ENCODE assay signal across 8 mouse cellular contexts in genomic region chr11:98021565-98022252, GRCm38 (mm10). TPM values are rescaled to one million over a fixed set of nuclear protein-coding genes. Genes with fewer than 3 reads are reported as not detected.
DNase-seq lines count a peak whose midpoint lies in the region; ATAC-seq lines count a peak whose summit lies in the region.

No protein-coding gene starts in this region.

- H3K9ac ChIP-seq in liver, embryonic 13.5 days: peak overlapping the region; percentile 72

- no peaks in the 10 kb centered on the region for H3K9me3 ChIP-seq in liver, embryonic 13.5 days (replicated peaks)

- no peaks in the 10 kb centered on the region for H3K36me3 ChIP-seq in liver, embryonic 13.5 days

- peaks cover 40% of the 10 kb centered on the region for H3K4me1 ChIP-seq in liver, embryonic 13.5 days (replicated peaks)

- peak overlapping the region; percentile 95 for H3K4me2 ChIP-seq in liver, embryonic 13.5 days

- peak overlapping the region; percentile 65 for H3K4me3 ChIP-seq in liver, embryonic 13.5 days (replicated peaks)

- H3K27ac ChIP-seq in liver, embryonic 13.5 days: no peak overlapping the region

- H3K27me3 ChIP-seq in liver, embryonic 13.5 days: peaks cover 55% of the 10 kb centered on the region

- DNase-seq in layer of hippocampus, postnatal 36 days: peak; percentile 60 to 65
- no peak for DNase-seq in layer of hippocampus, adult 9-11 months
- DNase-seq in MN1 (ENCODE audit: low spot score): peak; percentile 37
- peak; percentile 72 for DNase-seq in cerebellum, adult 9-11 months
- peak; percentile 29 to 45 for DNase-seq in heart, postnatal 14 days
- no peak for DNase-seq in liver, embryonic 13.5 days
- DNase-seq in right cerebral cortex, postnatal 25 days: peak; percentile 62

- WGBS in liver, embryonic 13.5 days (ENCODE audit: insufficient replicate concordance): 12% methylated on average over 34 of the region's 34 CpGs

- intact Hi-C loops in heart, postnatal 14 days (cut with DNase I): loop anchor here (2.0 kb wide), 1 partner anchor 33 kb away; no protein-coding TSS in a partner anchor

- ATAC-seq in liver, embryonic 13.5 days (ENCODE audit: low read depth): no peak
- no peak for ATAC-seq in megakaryocyte-erythroid progenitor cell, adult 5-6 weeks (replicated peaks; ENCODE audit: low FRiP score, low TSS enrichment, poor library complexity, severe bottlenecking)

RNA-seq across cellular contexts. Expression of gene Cacnb1, which starts 1.1 kb away (rescaled TPM):
- total RNA-seq in layer of hippocampus, postnatal 36 days (2021): 100 to 1,000 TPM; 135 TPM
- total RNA-seq in heart, postnatal 14 days (2021): 1 to 10 TPM; 5.5 to 6.9 TPM
- polyA plus RNA-seq in liver, embryonic 13.5 days (2015; fragmentation: Nextera tagmentation; extraction: Ambion mirVana): 0.73 and 0.88 TPM in 2 replicates
- total RNA-seq in megakaryocyte-erythroid progenitor cell, adult 5-6 weeks (2014; fragmentation: Nextera tagmentation): 0.40 and 0.98 TPM in 2 replicates
- total RNA-seq in megakaryocyte-erythroid progenitor cell, adult 5-6 weeks (2017): 0.38 TPM in 1 of 2 replicates, not detected in the other

RNA-seq across cellular contexts. Expression of gene Rpl19, which starts 4.8 kb away (rescaled TPM):
- total RNA-seq in layer of hippocampus, postnatal 36 days (2021): 100 to 1,000 TPM; 586 to 604 TPM
- total RNA-seq in heart, postnatal 14 days (2021): 100 to 1,000 TPM; 538 to 580 TPM
- polyA plus RNA-seq in liver, embryonic 13.5 days (2015; fragmentation: Nextera tagmentation; extraction: Ambion mirVana): 791 and 820 TPM in 2 replicates
- 4,206 and 4,300 TPM in 2 replicates for total RNA-seq in megakaryocyte-erythroid progenitor cell, adult 5-6 weeks (2014; fragmentation: Nextera tagmentation)
- 1,746 and 2,000 TPM in 2 replicates for total RNA-seq in megakaryocyte-erythroid progenitor cell, adult 5-6 weeks (2017)

RNA-seq across cellular contexts. Expression of gene Arl5c, which starts 25.7 kb away (rescaled TPM):
- total RNA-seq in layer of hippocampus, postnatal 36 days (2021): 1 to 10 TPM; 1.0 to 1.1 TPM
- 1 to 10 TPM; 1.6 to 6.2 TPM for total RNA-seq in heart, postnatal 14 days (2021)
- polyA plus RNA-seq in liver, embryonic 13.5 days (2015; fragmentation: Nextera tagmentation; extraction: Ambion mirVana): 10.8 and 12.8 TPM in 2 replicates
- total RNA-seq in megakaryocyte-erythroid progenitor cell, adult 5-6 weeks (2014; fragmentation: Nextera tagmentation): 2.4 and 9.8 TPM in 2 replicates
- 0.50 and 2.7 TPM in 2 replicates for total RNA-seq in megakaryocyte-erythroid progenitor cell, adult 5-6 weeks (2017)

RNA-seq across cellular contexts. Expression of gene Stac2, which starts 31.6 kb away (rescaled TPM):
- total RNA-seq in layer of hippocampus, postnatal 36 days (2021): 10 to 100 TPM; 46.5 to 56.2 TPM
- under 1 TPM; 0.27 to 0.43 TPM for total RNA-seq in heart, postnatal 14 days (2021)
- 0.05 TPM in 1 of 2 replicates, not detected in the other for polyA plus RNA-seq in liver, embryonic 13.5 days (2015; fragmentation: Nextera tagmentation; extraction: Ambion mirVana)
- not detected in 2 replicates for total RNA-seq in megakaryocyte-erythroid progenitor cell, adult 5-6 weeks (2014; fragmentation: Nextera tagmentation)
- total RNA-seq in megakaryocyte-erythroid progenitor cell, adult 5-6 weeks (2017): not detected in 2 replicates

RNA-seq across cellular contexts. Expression of gene Plxdc1, which starts 35.5 kb away (rescaled TPM):
- 10 to 100 TPM in 1 of 2 experiments, 1 to 10 TPM in 1; 8.2 to 10.0 TPM for total RNA-seq in layer of hippocampus, postnatal 36 days (2021)
- 1 to 10 TPM; 7.3 TPM for total RNA-seq in heart, postnatal 14 days (2021)
- polyA plus RNA-seq in liver, embryonic 13.5 days (2015; fragmentation: Nextera tagmentation; extraction: Ambion mirVana): 0.45 and 0.58 TPM in 2 replicates
- 10.2 and 11.8 TPM in 2 replicates for total RNA-seq in megakaryocyte-erythroid progenitor cell, adult 5-6 weeks (2014; fragmentation: Nextera tagmentation)
- 3.4 and 4.1 TPM in 2 replicates for total RNA-seq in megakaryocyte-erythroid progenitor cell, adult 5-6 weeks (2017)

Comparison
In these comparisons a context has a peak if more than half of its experiments do, and no peak if none do; other contexts are left out.
1. DNase-seq: peak in layer of hippocampus, postnatal 36 days (2 of 2), MN1 (single experiment), cerebellum, adult 9-11 months (single experiment), heart, postnatal 14 days (2 of 2) and right cerebral cortex, postnatal 25 days (single experiment); none in layer of hippocampus, adult 9-11 months (single experiment) and liver, embryonic 13.5 days (single experiment).
2. RNA of gene Cacnb1, which starts 1.1 kb away (total RNA-seq): 135 TPM in layer of hippocampus, postnatal 36 days; 5.5 to 6.9 TPM in heart, postnatal 14 days and 0.38 to 0.98 TPM in megakaryocyte-erythroid progenitor cell, adult 5-6 weeks; every median in the first group is over 10 times any median in the second.